Mouse (Mus musculus) thymus, adult 2 months (tissue): ENCODE results near the gene Gm156. TPM values are rescaled to one million over a fixed set of nuclear protein-coding genes. Genes with fewer than 3 reads are reported as not detected.

ENCODE experiments used
- DNase-seq: peaks from one replicate; pipeline ENCODE4 v3.0.0; 2021
- H3K27ac ChIP-seq: fragments of 200-500 bp; 2 replicates; pipeline ENCODE4 v1.5.1; 2012; ENCODE audit warnings: low read length, control low read depth; ENCODE audit not compliant: control insufficient read depth, insufficient read depth
- H3K27me3 ChIP-seq: fragments of 200-500 bp; 2 replicates; pipeline ENCODE4 v1.6.1; 2012; ENCODE audit warnings: mild to moderate bottlenecking, low read length, moderate library complexity, mixed read lengths; ENCODE audit not compliant: control insufficient read depth, insufficient read depth
- H3K36me3 ChIP-seq: fragments of 200-500 bp; 2 replicates; pipeline ENCODE4 v1.6.1; 2012; ENCODE audit warnings: mild to moderate bottlenecking, low read length, moderate library complexity; ENCODE audit not compliant: control insufficient read depth, insufficient read depth
- H3K4me1 ChIP-seq: fragments of 200-500 bp; replicated peaks from 2 replicates; pipeline ENCODE4 v1.6.1; 2012; ENCODE audit warnings: low read length; ENCODE audit not compliant: control insufficient read depth, insufficient read depth
- H3K4me3 ChIP-seq: fragments of 200-500 bp; 2 replicates; pipeline ENCODE4 v1.5.1; 2012; ENCODE audit warnings: mild to moderate bottlenecking, low read length, control low read depth, moderate library complexity; ENCODE audit not compliant: control insufficient read depth, insufficient read depth
- CTCF ChIP-seq: fragments of 200-500 bp; IDR thresholded peaks from 2 replicates; pipeline ENCODE4 v1.5.1; 2012; ENCODE audit warnings: mild to moderate bottlenecking, control low read depth, low read length, moderate library complexity, borderline replicate concordance; ENCODE audit not compliant: control insufficient read depth, poor library complexity, insufficient read depth; ENCODE audit errors: extremely low read depth
- POLR2A ChIP-seq: fragments of 200-500 bp; IDR thresholded peaks from 2 replicates; pipeline ENCODE4 v1.6.1; 2012; ENCODE audit warnings: mild to moderate bottlenecking, low read length, control low read depth, moderate library complexity; ENCODE audit not compliant: control insufficient read depth, poor library complexity, insufficient read depth; ENCODE audit errors: extremely low read depth
- whole genome bisulfite sequencing: fragments of 180-500 bp; shearing (Covaris S2); methylation state at CpG from one replicate; pipeline ENCODE4 v1.1.7; 2018; 5-methylcytosine and 5-hydroxymethylcytosine counted together
- polyA plus RNA-seq: library from polyadenylated mRNA; depleted of rRNA; stranded (reverse); fragments of >200 nt; gene quantifications from 2 replicates; pipeline ENCODE4 v1.2.3, GENCODE M21; 2012; rRNA removed

The Gm156 gene
- polyA plus RNA-seq, 1 experiment, result not detected

GRCm38 (mm10) chr6:129740069-129740721 lies 43.9 kb downstream of the Gm156 start, which contains the start of gene Klri2:
Gene Klri2, minus strand, starts transcription at chr6:129740484.
- WGBS, result 14% methylated on average over 2 of the region's 2 CpGs
- H3K27ac ChIP-seq, result no peak within 1 kb of the TSS

GRCm38 (mm10) chr6:129736414-129736813 lies 47.7 kb downstream of the Gm156 start:
- Histone ChIP-seq H3K27ac (no peak overlapping the region), H3K4me1 (no peaks in the 10 kb centered on the region), H3K4me3 (no peak overlapping the region), H3K27me3 (no peaks in the 10 kb centered on the region), H3K36me3 (no peaks in the 10 kb centered on the region)
- DNase-seq, result no peak
- TF ChIP-seq CTCF (no peak), POLR2A (no peak)

More at GRCm38 (mm10) chr6:129740069-129740721, 43.9 kb downstream of the Gm156 start, which contains the start of gene Klri2:
- TF ChIP-seq POLR2A, result no peak
- no peak for TF ChIP-seq CTCF
- Histone ChIP-seq H3K4me1 (no peaks in the 10 kb centered on the region), H3K27me3 (no peaks in the 10 kb centered on the region), H3K36me3 (no peaks in the 10 kb centered on the region), H3K4me3 (no peak within 1 kb of the TSS)
- no peak for DNase-seq

GRCm38 (mm10) chr6:129727237-129727636 lies 56.8 kb downstream of the Gm156 start:
- TF ChIP-seq CTCF (no peak), POLR2A (no peak)
- 95% methylated on average over 1 of the region's 1 CpGs for WGBS
- no peak for DNase-seq
- Histone ChIP-seq H3K36me3 (no peaks in the 10 kb centered on the region), H3K4me3 (no peak overlapping the region), H3K27me3 (no peaks in the 10 kb centered on the region), H3K27ac (no peak overlapping the region), H3K4me1 (no peaks in the 10 kb centered on the region)

GRCm38 (mm10) chr6:129721390-129721789 lies 62.7 kb downstream of the Gm156 start:
- Histone ChIP-seq H3K4me3 (no peak overlapping the region), H3K36me3 (no peaks in the 10 kb centered on the region), H3K4me1 (no peaks in the 10 kb centered on the region), H3K27me3 (no peaks in the 10 kb centered on the region), H3K27ac (no peak overlapping the region)
- 89% methylated on average over 1 of the region's 1 CpGs for WGBS
- DNase-seq, result no peak
- TF ChIP-seq CTCF, result no peak
- TF ChIP-seq POLR2A, result no peak

- Histone ChIP-seq H3K4me3 (no peak overlapping the region), H3K4me1 (no peaks in the 10 kb centered on the region), H3K36me3 (no peaks in the 10 kb centered on the region), H3K27ac (no peak overlapping the region), H3K27me3 (no peaks in the 10 kb centered on the region)
- WGBS, result 33% methylated on average over 3 of the region's 3 CpGs
- DNase-seq, result no peak
- TF ChIP-seq CTCF, result no peak
- TF ChIP-seq POLR2A, result no peak
Measured at GRCm38 (mm10) chr6:129720487-129720886, 63.6 kb downstream of the Gm156 start.

GRCm38 (mm10) chr6:129717032-129717431 lies 67.0 kb downstream of the Gm156 start, which contains the start of gene Klri1:
Gene Klri1, minus strand, starts transcription at chr6:129717132.
- Histone ChIP-seq H3K4me1 (no peaks in the 10 kb centered on the region), H3K4me3 (no peak within 1 kb of the TSS), H3K27ac (no peak within 1 kb of the TSS), H3K36me3 (no peaks in the 10 kb centered on the region), H3K27me3 (no peaks in the 10 kb centered on the region)
- TF ChIP-seq CTCF (no peak), POLR2A (no peak)
- no peak for DNase-seq
- WGBS, result 95% methylated on average over 4 of the region's 4 CpGs

Other genes with a start within 250 kb of the Gm156 start
- gene Klre1, start 206.4 kb downstream of the Gm156 start, polyA plus RNA-seq, result 0.23 and 0.44 TPM in 2 replicates
- gene Klrd1, start 192.5 kb downstream of the Gm156 start, polyA plus RNA-seq, result 0.60 and 1.1 TPM in 2 replicates
- gene Klrk1, start 160.4 kb downstream of the Gm156 start, polyA plus RNA-seq, result 0.55 and 1.1 TPM in 2 replicates
- 0.40 TPM in 1 of 2 replicates, not detected in the other for gene Klrc3, start 140.9 kb downstream of the Gm156 start, polyA plus RNA-seq
- 0.42 and 0.65 TPM in 2 replicates for gene Klrc2, start 123.6 kb downstream of the Gm156 start, polyA plus RNA-seq
- gene Klrc1, start 105.3 kb downstream of the Gm156 start, polyA plus RNA-seq, result 0.17 and 0.57 TPM in 2 replicates
- gene Klri1, start 67.1 kb downstream of the Gm156 start, polyA plus RNA-seq, result not detected in 2 replicates
- gene Klri2, start 43.8 kb downstream of the Gm156 start, polyA plus RNA-seq, result 0.03 and 0.05 TPM in 2 replicates
- not detected in 2 replicates for gene Gm17631, start 78.4 kb upstream of the Gm156 start, polyA plus RNA-seq
- gene Klra17, start 92.4 kb upstream of the Gm156 start, polyA plus RNA-seq, result 0.30 and 0.32 TPM in 2 replicates
- gene Klra5, start 133.4 kb upstream of the Gm156 start, polyA plus RNA-seq, result 0.16 TPM in 1 of 2 replicates, not detected in the other
- not detected in 2 replicates for gene Klra6, start 242.7 kb upstream of the Gm156 start, polyA plus RNA-seq